Comparison of ENCODE assay signal across 8 mouse cellular contexts in genomic region chr19:7493352-7494186, GRCm38 (mm10). TPM values are rescaled to one million over a fixed set of nuclear protein-coding genes. Genes with fewer than 3 reads are reported as not detected.
A peak's percentile ranks its signal among the peaks of the same experiment; 100 is the strongest.
DNase-seq lines count a peak whose midpoint lies in the region; ATAC-seq and TF ChIP-seq lines count a peak whose summit lies in the region.

TSS of gene Atl3 (plus strand) at chr19:7494040.

- peak within 1 kb of the TSS; percentile 96 for H3K27ac ChIP-seq in heart, adult 2 months
- H3K27ac ChIP-seq in CH12.LX (ENCODE audit: insufficient read depth, low read depth) = peak within 1 kb of the TSS; percentile 65
- H3K27ac ChIP-seq in embryonic facial prominence, embryonic 10.5 days (replicated peaks) = peak within 1 kb of the TSS; percentile 97
- H3K27ac ChIP-seq in limb, embryonic 13.5 days = peak within 1 kb of the TSS; percentile 98

- no peaks in the 10 kb centered on the region for H3K36me3 ChIP-seq in heart, adult 2 months (ENCODE audit: control insufficient read depth, insufficient read depth, low read length)
- no peaks in the 10 kb centered on the region for H3K36me3 ChIP-seq in CH12.LX (replicated peaks in 1 of 2; ENCODE audit: control insufficient read depth in 1 of 2, insufficient read depth in 1 of 2, low read length in 1 of 2)
- H3K36me3 ChIP-seq in embryonic facial prominence, embryonic 10.5 days (replicated peaks) = no peaks in the 10 kb centered on the region
- H3K36me3 ChIP-seq in limb, embryonic 13.5 days = no peaks in the 10 kb centered on the region

- TF ChIP-seq POLR2A in heart, adult 2 months (IDR thresholded peaks at IDR 0.05; ENCODE audit: insufficient read depth, low read depth, low read length) = no peak; the same call in 1 of the 2 replicates
- TF ChIP-seq POLR2A in CH12.LX (IDR thresholded peaks at IDR 0.05; ENCODE audit: low read depth, low read length) = no peak

- no peaks in the 10 kb centered on the region for H3K79me2 ChIP-seq in heart, adult 2 months (replicated peaks; ENCODE audit: control insufficient read depth, insufficient read depth, low read length)
- H3K79me2 ChIP-seq in CH12.LX (replicated peaks; ENCODE audit: control insufficient read depth, extremely low read depth, insufficient read depth, poor library complexity, severe bottlenecking) = peaks cover 7% of the 10 kb centered on the region

- TF ChIP-seq CTCF in heart, adult 2 months (IDR thresholded peaks at IDR 0.05) = no peak
- no peak for TF ChIP-seq CTCF in CH12.LX (conservative IDR thresholded peaks at IDR 0.05 in 1 of 2, IDR thresholded peaks at IDR 0.05 in 1 of 2; ENCODE audit: low read depth in 2 of 2, low read length in 2 of 2)

- 27% methylated on average over 31 of the region's 31 CpGs for WGBS in heart, adult 2 months
- WGBS in embryonic facial prominence, embryonic 10.5 days = 31% methylated on average over 31 of the region's 31 CpGs
- WGBS in limb, embryonic 13.5 days = 31% methylated on average over 31 of the region's 31 CpGs

- no peak for TF ChIP-seq EP300 in heart, adult 2 months (IDR thresholded peaks at IDR 0.05; ENCODE audit: insufficient read depth, low read depth, low read length)
- no peak for TF ChIP-seq EP300 in CH12.LX (IDR thresholded peaks at IDR 0.05; ENCODE audit: low read length)

- intact Hi-C loops in heart, adult 2 months (cut with DNase I) = loop anchor here (1.0 kb wide), 1 partner anchor 10 kb away; the partner anchor contains the start of gene Rtn3
- intact Hi-C loops in heart, postnatal 25 days (cut with DNase I) = no loop called here

- H3K4me1 ChIP-seq in heart, adult 2 months (ENCODE audit: control insufficient read depth, insufficient read depth, low read length) = peaks cover 2% of the 10 kb centered on the region
- H3K4me1 ChIP-seq in CH12.LX (ENCODE audit: control insufficient read depth in 1 of 2, insufficient read depth in 2 of 2) = peaks cover 0 to 3% of the 10 kb centered on the region in 2 experiments; a peak in 1 of 4 replicates
- peaks cover 12% of the 10 kb centered on the region for H3K4me1 ChIP-seq in embryonic facial prominence, embryonic 10.5 days
- peaks cover 10% of the 10 kb centered on the region for H3K4me1 ChIP-seq in limb, embryonic 13.5 days

- DNase-seq in heart, adult 2 months = peak in 1 of 2 experiments; percentile 14
- DNase-seq in heart, adult 11 months = no peak
- DNase-seq in CH12.LX (ENCODE audit: extremely low read depth) = no peak
- no peak for DNase-seq in embryonic facial prominence, embryonic 10.5 days (ENCODE audit: low spot score)
- DNase-seq in heart, postnatal 25 days (ENCODE audit: low spot score) = no peak
- DNase-seq in right cerebral cortex, adult 18-20 months = no peak

- peak within 1 kb of the TSS; percentile 47 for H3K4me2 ChIP-seq in CH12.LX (ENCODE audit: insufficient read depth, low read depth, poor library complexity, severe bottlenecking)
- peak within 1 kb of the TSS; percentile 66 for H3K4me2 ChIP-seq in limb, embryonic 13.5 days (replicated peaks)

- no peak for TF ChIP-seq RAD21 in CH12.LX (IDR thresholded peaks at IDR 0.05; ENCODE audit: low read depth, low read length)

- H3K27me3 ChIP-seq in heart, adult 2 months (ENCODE audit: control insufficient read depth, insufficient read depth, low read length) = no peaks in the 10 kb centered on the region
- no peaks in the 10 kb centered on the region for H3K27me3 ChIP-seq in CH12.LX (replicated peaks)
- no peaks in the 10 kb centered on the region for H3K27me3 ChIP-seq in embryonic facial prominence, embryonic 10.5 days (replicated peaks; ENCODE audit: low read depth, poor library complexity, severe bottlenecking)
- H3K27me3 ChIP-seq in limb, embryonic 13.5 days = no peaks in the 10 kb centered on the region

- H3K4me3 ChIP-seq in heart, adult 2 months = peak within 1 kb of the TSS; percentile 74
- H3K4me3 ChIP-seq in CH12.LX (replicated peaks in 1 of 3; ENCODE audit: low read depth in 2 of 3, low read length in 2 of 3, poor library complexity in 1 of 3) = peak within 1 kb of the TSS; percentile 68 to 74 (median 72)
- peak within 1 kb of the TSS; percentile 80 for H3K4me3 ChIP-seq in embryonic facial prominence, embryonic 10.5 days
- H3K4me3 ChIP-seq in limb, embryonic 13.5 days = peak within 1 kb of the TSS; percentile 71

- dilution Hi-C loops in CH12.LX (cut with MboI; ENCODE audit: extremely low pct_ligation_motif_present, extremely low pct_unique_long_range_greater_than_20kb, low sequenced_read_pairs) = no loop called here

- in situ Hi-C loops in CH12.LX (cut with MboI; ENCODE audit: low pct_ligation_motif_present, low pct_unique_long_range_greater_than_20kb, low sequenced_read_pairs) = no loop called here

- H3K9me3 ChIP-seq in CH12.LX (replicated peaks; ENCODE audit: low read length) = no peaks in the 10 kb centered on the region
- no peaks in the 10 kb centered on the region for H3K9me3 ChIP-seq in embryonic facial prominence, embryonic 10.5 days
- H3K9me3 ChIP-seq in limb, embryonic 13.5 days = no peaks in the 10 kb centered on the region

- no peak for ATAC-seq in limb, embryonic 13.5 days (ENCODE audit: low FRiP score, low read depth)
- ATAC-seq in neutrophil, adult 5-6 weeks (ENCODE audit: extremely low read depth, insufficient number of reproducible peaks, low FRiP score, poor library complexity, severe bottlenecking) = no peak

- H3K9ac ChIP-seq in heart, adult 2 months (ENCODE audit: low read depth, low read length) = peak within 1 kb of the TSS; percentile 82
- peak within 1 kb of the TSS; percentile 84 for H3K9ac ChIP-seq in CH12.LX (ENCODE audit: insufficient read depth, low read depth)
- H3K9ac ChIP-seq in limb, embryonic 13.5 days = peak within 1 kb of the TSS; percentile 92

TF ChIP-seq in CH12.LX, 34 proteins besides CTCF, POLR2A, EP300 and RAD21:
- no peak for TF ChIP-seq E2F4 (IDR thresholded peaks at IDR 0.05; ENCODE audit: insufficient replicate concordance, low read depth, low read length)
- TF ChIP-seq BHLHE40 (IDR thresholded peaks at IDR 0.05; ENCODE audit: low read depth, low read length) = no peak
- no peak for TF ChIP-seq IRF4 (IDR thresholded peaks at IDR 0.05; ENCODE audit: low read depth, low read length)
- TF ChIP-seq HCFC1 (IDR thresholded peaks at IDR 0.05; ENCODE audit: low read depth, low read length) = no peak
- no peak for TF ChIP-seq SMC3 (IDR thresholded peaks at IDR 0.05; ENCODE audit: low read depth, low read length)
- TF ChIP-seq ELF1 (IDR thresholded peaks at IDR 0.05; ENCODE audit: low read depth, low read length) = no peak
- TF ChIP-seq KAT2A (IDR thresholded peaks at IDR 0.05; ENCODE audit: insufficient replicate concordance, low read length) = no peak
- TF ChIP-seq POLR2AphosphoS2 (IDR thresholded peaks at IDR 0.05; ENCODE audit: low read depth, low read length) = no peak
- TF ChIP-seq JUND (conservative IDR thresholded peaks at IDR 0.05; ENCODE audit: low read depth, low read length) = no peak
- no peak for TF ChIP-seq NELFE (IDR thresholded peaks at IDR 0.05; ENCODE audit: low read depth, low read length)
- no peak for TF ChIP-seq NRF1 (IDR thresholded peaks at IDR 0.05; ENCODE audit: low read depth, low read length)
- no peak for TF ChIP-seq CHD2 (IDR thresholded peaks at IDR 0.05; ENCODE audit: low read length)
- no peak for TF ChIP-seq UBTF (IDR thresholded peaks at IDR 0.05; ENCODE audit: low read depth, low read length)
- no peak for TF ChIP-seq GABPA (IDR thresholded peaks at IDR 0.05; ENCODE audit: insufficient replicate concordance, low read depth, low read length)
- TF ChIP-seq ETS1 (conservative IDR thresholded peaks at IDR 0.05; ENCODE audit: low read depth, low read length) = no peak
- TF ChIP-seq MAZ (IDR thresholded peaks at IDR 0.05; ENCODE audit: low read depth, low read length) = no peak
- TF ChIP-seq MAX (IDR thresholded peaks at IDR 0.05; ENCODE audit: low read length) = no peak
- TF ChIP-seq ZKSCAN1 (IDR thresholded peaks at IDR 0.05; ENCODE audit: borderline replicate concordance, low read depth, low read length) = no peak
- no peak for TF ChIP-seq MYC (IDR thresholded peaks at IDR 0.05; ENCODE audit: low read depth, low read length)
TF ChIP-seq in CH12.LX: peak in this region for 0.

RNA-seq across cellular contexts. Expression of gene Atl3, which starts in this region (rescaled TPM):
- total RNA-seq in heart, adult 2 months (2021) = 10 to 100 TPM; 14.0 TPM
- polyA plus RNA-seq in heart, adult 2 months (2012; rRNA removed) = 6.8 and 14.3 TPM in 2 replicates
- total RNA-seq in CH12.LX (2012; rRNA removed) (7.3 and 9.2 TPM in 2 replicates), CH12.LX (2014; rRNA removed) (17.5 and 19.8 TPM in 2 replicates)
- polyA plus RNA-seq in CH12.LX (2012; ENCODE audit: insufficient read length, low read depth) = 11.3 and 14.3 TPM in 2 replicates
- 6.4 and 8.5 TPM in 2 replicates for polyA plus RNA-seq in embryonic facial prominence, embryonic 10.5 days (2016; fragmentation: Nextera tagmentation; extraction: Ambion mirVana)
- total RNA-seq in heart, postnatal 25 days (2021) = 10 to 100 TPM; 15.5 to 19.2 TPM
- polyA plus RNA-seq in limb, embryonic 13.5 days (2015; fragmentation: Nextera tagmentation; extraction: Ambion mirVana) = 13.7 and 15.6 TPM in 2 replicates
- 35.8 and 36.1 TPM in 2 replicates for total RNA-seq in neutrophil, adult 5-6 weeks (2017)
